Mouse (Mus musculus) 3T3-L1 (cell line): ENCODE measurements around the gene Cdk10.

Source experiments
- DNase-seq: peaks from one replicate; pipeline ENCODE4 v3.0.0-alpha.2; 2015; ENCODE audit warnings: low read depth, low spot score

The Cdk10 gene

GRCm38 (mm10) chr8:123271147-123271546, 46.5 kb downstream of the Cdk10 start:
- no peak for DNase-seq

- no peak for DNase-seq
Measured at GRCm38 (mm10) chr8:123271901-123272300, 47.3 kb downstream of the Cdk10 start.

GRCm38 (mm10) chr8:123274447-123274846, 49.8 kb downstream of the Cdk10 start:
- no peak for DNase-seq

- no peak for DNase-seq
Measured at GRCm38 (mm10) chr8:123275096-123275495, 50.5 kb downstream of the Cdk10 start.

GRCm38 (mm10) chr8:123278445-123278844, 53.8 kb downstream of the Cdk10 start:
- DNase-seq: peak; percentile 85

- DNase-seq: no peak
Measured at GRCm38 (mm10) chr8:123279828-123280227, 55.2 kb downstream of the Cdk10 start.

- DNase-seq: no peak
Measured at GRCm38 (mm10) chr8:123280302-123281094, 55.9 kb downstream of the Cdk10 start.
